Mouse (Mus musculus) embryonic stem cell, embryonic (primary cell): ENCODE results near the gene Eif2d.

Experiments used
- CTCF ChIA-PET, 4 experiments: fragments of 300-600 bp in 2 of 4; fragments of 350-600 bp in 2 of 4; sonication (Branson Sonifier 250); formaldehyde crosslinking; loops; one replicate each; lab custom pipeline; 2022; ENCODE audit warnings: inconsistent platforms in 2 of 4; lab: Charles Lee
- POLR2A ChIA-PET, 4 experiments: fragments of 300-600 bp in 2 of 4; fragments of 350-600 bp in 2 of 4; sonication (Branson Sonifier 250); formaldehyde crosslinking; loops; one replicate each; lab custom pipeline; 2022; ENCODE audit warnings: antibody characterized with exemption in 4 of 4, inconsistent platforms in 1 of 4; lab: Charles Lee

Gene Eif2d

DNA sequence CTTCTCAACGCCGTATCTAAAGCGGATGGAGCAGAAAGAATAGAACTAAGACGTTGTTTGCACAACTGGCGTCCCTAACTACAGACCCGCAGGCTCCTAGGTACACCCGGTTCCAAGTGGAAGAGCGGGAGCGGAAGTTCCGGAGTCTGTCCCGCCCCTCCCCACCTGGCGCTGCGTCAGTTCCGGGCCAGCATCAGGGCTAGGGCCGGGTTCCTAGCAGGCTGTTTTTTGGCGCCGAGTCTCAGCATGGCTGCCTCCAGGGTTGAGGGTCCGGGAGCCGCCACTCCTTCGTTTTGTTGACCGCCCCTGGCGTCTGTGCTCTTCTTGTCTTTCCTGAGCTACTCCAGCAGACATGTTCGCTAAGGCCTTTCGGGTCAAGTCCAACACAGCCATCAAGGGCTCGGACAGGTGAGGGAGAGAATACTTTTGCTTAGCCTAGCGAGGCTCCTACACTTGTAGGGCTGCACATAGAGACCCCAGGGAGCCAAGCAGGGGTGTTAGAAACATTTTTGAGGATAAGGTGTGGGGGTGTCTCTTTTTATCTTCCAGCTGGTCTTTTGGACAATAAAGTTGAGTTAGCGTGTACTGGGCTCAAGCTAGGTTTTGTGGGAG lies at the start of gene Eif2d:
Gene Eif2d (plus strand): TSS at position 164 of the 612 bp plus-strand sequence.
- ChIA-PET CTCF (interaction anchor here (0.7 to 3.1 kb wide), 10 partner anchors 11 to 673 kb away, joined by 3 to 16 read pairs (median 5); partner anchors contain the start of gene Rassf5 (in 1 of the 4)), POLR2A (interaction anchor here in 3 of 4 experiments (0.6 to 7.8 kb wide), 21 partner anchors 8 to 792 kb away, joined by 3 to 118 read pairs (median 5); partner anchors contain the start of genes Dyrk3 (in 3 of the 3), Fam72a (in 1 of the 3) and Mapkapk2 (in 1 of the 3))

DNA sequence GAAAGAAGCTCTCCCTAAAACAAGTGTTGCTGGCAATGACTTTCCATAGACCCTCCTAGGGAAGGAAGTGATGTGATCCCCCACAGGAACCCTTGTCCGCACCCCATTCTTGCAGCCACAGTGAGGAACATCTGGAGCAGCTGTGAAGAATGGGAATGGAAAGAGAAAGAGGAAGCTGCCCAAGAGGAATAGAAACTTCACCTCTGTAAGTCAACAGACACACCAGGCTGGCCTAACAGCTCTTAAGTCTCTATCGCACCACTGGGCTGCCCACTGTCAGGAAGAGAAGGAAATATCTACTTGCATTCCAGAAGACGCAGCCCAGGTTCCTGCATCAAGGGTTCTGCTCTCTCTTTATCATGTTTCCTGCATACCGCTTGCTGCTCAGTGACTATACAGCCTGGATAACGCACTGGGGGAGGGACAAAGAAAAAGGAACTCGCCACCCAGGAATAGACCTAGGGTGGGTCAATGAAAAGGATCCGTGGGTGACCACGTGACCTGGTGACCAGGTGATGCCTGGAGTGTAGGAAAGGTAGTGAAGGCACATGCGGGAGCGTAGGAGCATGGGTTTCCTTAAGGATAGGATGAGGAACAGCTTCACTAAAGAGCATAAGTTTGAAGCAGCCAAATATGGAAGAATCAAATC lies 49.1 kb upstream of the Eif2d start:
- POLR2A ChIA-PET = interaction anchor here in 1 of 4 experiments (1.2 kb wide), 1 partner anchor 10 kb away, joined by 3 read pairs; no protein-coding TSS in a partner anchor
- CTCF ChIA-PET = interaction anchor here in 2 of 4 experiments (0.6 to 0.9 kb wide), 2 partner anchors 29 to 78 kb away, joined by 3 read pairs; no protein-coding TSS in a partner anchor

DNA sequence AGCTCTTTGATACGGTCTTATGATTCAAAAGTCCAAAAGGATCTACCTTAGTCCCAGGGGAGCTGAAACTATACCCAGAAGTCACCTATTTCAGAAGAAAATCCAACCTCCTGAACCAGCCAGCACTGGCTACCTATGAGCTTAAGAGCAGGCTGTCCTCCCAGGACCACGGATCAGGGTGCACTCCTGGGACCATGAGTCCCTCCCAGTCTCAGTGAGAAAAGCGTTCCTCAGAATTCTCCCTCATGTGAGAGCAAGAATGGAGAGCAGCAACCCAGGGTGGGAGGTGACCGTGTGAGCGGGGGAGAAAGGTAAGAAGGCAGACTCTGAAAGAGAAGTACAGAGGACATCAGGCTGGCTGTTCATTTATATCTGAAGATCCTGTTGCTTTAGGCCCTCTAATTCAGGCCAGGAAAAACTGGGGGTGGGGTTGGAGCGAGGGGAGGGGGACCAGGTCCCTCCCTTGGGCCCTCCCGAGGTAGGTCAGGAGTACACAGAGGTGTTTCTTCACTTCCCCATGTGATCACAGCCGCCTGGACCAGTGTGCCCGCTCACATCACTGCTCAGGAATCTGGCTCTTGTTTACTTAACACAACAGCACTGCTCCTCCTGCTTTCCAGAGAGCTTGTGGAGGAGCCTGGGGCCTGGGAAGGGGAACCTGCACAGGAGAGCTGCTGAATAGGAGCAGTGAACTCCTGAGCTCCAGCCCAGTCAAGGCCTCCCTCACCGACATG lies 45.2 kb upstream of the Eif2d start:
- CTCF ChIA-PET = interaction anchor here in 3 of 4 experiments (0.6 to 3.2 kb wide), 7 partner anchors 8 to 182 kb away, joined by 3 to 6 read pairs (median 3); no protein-coding TSS in a partner anchor
- POLR2A ChIA-PET = interaction anchor here in 2 of 4 experiments (0.6 to 2.1 kb wide), 6 partner anchors 10 to 153 kb away, joined by 3 to 7 read pairs (median 4); partner anchors contain the start of gene Mapkapk2 (in 2 of the 2)

DNA sequence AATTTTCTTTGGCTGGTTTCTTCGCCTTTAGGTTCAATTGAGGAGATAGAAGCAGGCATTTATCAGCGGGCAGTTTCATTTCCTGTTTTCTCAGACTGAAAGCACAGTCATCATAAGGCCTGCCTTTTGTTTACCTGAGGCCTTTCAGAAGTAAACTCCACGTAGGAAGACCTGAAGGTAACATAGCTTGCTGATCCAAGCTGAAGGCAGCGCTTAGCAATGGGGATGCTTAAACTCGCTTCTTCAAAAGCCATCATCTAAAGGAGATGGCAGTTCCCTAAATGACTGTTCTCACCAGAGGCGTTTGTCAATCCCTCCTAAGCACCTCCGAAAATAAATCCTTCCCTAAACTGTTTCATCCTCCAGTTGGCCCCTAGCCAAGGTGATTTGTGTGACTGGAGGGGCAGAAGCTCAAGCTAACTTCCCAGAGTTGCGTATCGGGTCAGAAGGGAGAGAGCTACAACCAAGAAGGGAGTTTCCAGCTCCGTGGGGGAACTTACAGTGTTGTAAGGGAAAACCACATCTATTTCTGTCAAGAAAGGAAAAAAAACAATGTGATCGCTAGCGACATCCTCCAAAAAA lies 42.4 kb upstream of the Eif2d start:
- ChIA-PET CTCF (interaction anchor here in 2 of 4 experiments (0.6 to 1.0 kb wide), 2 partner anchors 47 to 1271 kb away, joined by 3 to 4 read pairs; no protein-coding TSS in a partner anchor), POLR2A (interaction anchor here in 2 of 4 experiments (0.6 to 1.4 kb wide), 4 partner anchors 13 to 760 kb away, joined by 3 to 8 read pairs (median 4); partner anchors contain the start of gene Mapkapk2 (in 1 of the 2))

DNA sequence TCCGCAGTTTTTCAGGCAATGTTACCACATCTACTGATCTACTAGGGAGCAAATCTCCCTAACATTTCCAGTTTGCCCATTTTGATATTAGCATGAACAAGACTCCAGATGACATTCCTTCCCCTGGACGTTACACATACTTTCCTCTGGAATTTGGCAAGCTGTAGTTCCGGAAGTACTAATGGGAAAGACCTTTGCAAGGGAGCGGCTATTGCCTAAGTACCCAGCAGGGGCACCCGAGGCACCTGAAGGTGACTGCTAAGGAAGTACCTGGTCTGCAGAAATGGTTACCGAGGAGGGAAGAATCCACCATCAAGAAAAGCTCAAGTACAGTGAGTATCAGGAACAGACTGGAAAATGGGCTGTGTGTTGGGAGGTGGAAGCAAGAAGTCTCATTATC lies 40.4 kb upstream of the Eif2d start:
- ChIA-PET CTCF (interaction anchor here in 3 of 4 experiments (0.5 to 5.0 kb wide), 11 partner anchors 10 to 158 kb away, joined by 3 to 25 read pairs (median 4); partner anchors contain the start of gene Rassf5 (in 1 of the 3)), POLR2A (no interaction called here)

DNA sequence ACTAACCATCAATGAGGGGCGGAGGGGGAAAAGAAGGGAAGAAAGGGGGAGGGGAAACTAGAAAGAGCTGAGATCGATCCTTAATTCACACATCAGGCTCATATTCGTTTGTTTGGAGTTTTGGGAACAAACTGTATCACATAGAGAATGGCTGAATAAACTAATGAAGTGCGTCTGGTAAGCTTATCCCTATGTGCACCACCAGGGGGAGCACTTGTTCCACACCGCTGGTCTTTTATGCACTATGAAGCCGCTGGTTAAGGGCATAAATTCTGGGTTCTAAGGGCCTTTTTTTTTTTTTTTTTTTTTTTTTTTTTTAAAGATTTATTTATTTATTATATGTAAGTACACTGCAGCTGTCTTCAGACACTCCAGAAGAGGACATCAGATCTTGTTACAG lies 37.0 kb upstream of the Eif2d start:
- CTCF ChIA-PET = interaction anchor here (0.5 to 5.0 kb wide), 85 partner anchors 8 to 637 kb away, joined by 3 to 61 read pairs (median 4); partner anchors contain the start of genes Rassf5 (in 3 of the 4) and Eif2d (in 1 of the 4)

DNA sequence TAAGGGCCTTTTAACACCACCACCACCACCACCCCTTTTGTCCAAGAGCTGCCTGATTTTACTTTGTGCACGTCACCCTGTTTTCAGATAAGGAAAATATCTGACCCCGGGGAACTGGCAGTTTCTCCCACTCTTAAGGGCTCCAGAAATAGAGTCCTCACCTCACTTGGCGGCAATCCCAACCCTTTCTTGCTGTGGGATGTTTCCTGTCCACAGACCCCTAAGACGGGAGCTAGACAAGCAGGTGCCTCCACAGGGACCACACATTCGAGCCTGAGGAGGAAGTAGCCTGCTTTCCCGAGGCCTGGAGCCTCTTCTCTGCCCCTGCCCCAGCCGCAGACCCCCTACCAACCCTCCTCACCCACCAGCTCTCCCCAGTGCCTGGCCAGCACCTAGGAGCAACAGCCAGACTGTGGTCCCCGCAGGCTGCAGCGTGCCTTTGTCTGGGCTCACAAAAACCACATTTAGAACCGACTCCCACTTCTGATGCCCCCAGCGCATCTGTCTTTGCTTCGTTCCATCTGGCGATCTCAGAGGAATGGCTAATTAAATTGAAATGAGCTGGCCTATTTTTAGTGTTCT lies 36.5 kb upstream of the Eif2d start:
- CTCF ChIA-PET = interaction anchor here (0.5 to 5.0 kb wide), 61 partner anchors 8 to 1560 kb away, joined by 3 to 61 read pairs (median 4); partner anchors contain the start of genes Rassf5 (in 3 of the 4) and Eif2d (in 1 of the 4)

More for the DNA sequence above, 37.0 kb upstream of the Eif2d start:
- POLR2A ChIA-PET = interaction anchor here (0.6 to 2.9 kb wide), 29 partner anchors 8 to 703 kb away, joined by 3 to 29 read pairs (median 4); partner anchors contain the start of genes Rassf5 (in 2 of the 4), Eif2d (in 1 of the 4), Mapkapk2 (in 1 of the 4) and Pm20d1 (in 1 of the 4)

DNA sequence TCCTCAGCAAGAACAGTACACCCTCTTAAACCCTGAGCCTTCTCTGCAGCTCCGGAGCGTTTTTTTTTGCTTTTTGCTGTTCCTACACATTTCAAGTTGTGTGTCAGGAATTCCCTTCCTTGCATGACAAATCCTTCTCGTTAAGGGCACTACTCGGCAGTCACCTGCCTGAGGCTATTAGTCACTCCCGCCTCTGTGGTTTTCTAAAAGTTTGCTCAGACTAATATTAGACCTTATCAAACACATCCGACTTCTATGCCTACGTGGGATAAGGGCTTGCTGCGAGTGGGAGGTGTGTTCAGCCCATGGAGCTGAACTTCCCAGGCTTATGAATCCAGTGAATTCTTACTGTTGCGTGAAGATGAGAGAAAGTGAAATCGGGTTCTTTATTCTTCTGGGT lies 34.5 kb upstream of the Eif2d start:
- POLR2A ChIA-PET = interaction anchor here in 2 of 4 experiments (0.5 to 3.4 kb wide), 6 partner anchors 20 to 491 kb away, joined by 3 to 15 read pairs (median 5); partner anchors contain the start of gene Eif2d (in 1 of the 2)
- CTCF ChIA-PET = interaction anchor here (0.6 to 4.5 kb wide), 10 partner anchors 10 to 761 kb away, joined by 3 to 61 read pairs (median 4); partner anchors contain the start of gene Rassf5 (in 2 of the 4)

More for the DNA sequence above, 36.5 kb upstream of the Eif2d start:
- POLR2A ChIA-PET = interaction anchor here in 3 of 4 experiments (0.6 to 2.9 kb wide), 21 partner anchors 10 to 702 kb away, joined by 3 to 29 read pairs (median 5); partner anchors contain the start of genes Rassf5 (in 2 of the 3), Eif2d (in 1 of the 3) and Pm20d1 (in 1 of the 3)

DNA sequence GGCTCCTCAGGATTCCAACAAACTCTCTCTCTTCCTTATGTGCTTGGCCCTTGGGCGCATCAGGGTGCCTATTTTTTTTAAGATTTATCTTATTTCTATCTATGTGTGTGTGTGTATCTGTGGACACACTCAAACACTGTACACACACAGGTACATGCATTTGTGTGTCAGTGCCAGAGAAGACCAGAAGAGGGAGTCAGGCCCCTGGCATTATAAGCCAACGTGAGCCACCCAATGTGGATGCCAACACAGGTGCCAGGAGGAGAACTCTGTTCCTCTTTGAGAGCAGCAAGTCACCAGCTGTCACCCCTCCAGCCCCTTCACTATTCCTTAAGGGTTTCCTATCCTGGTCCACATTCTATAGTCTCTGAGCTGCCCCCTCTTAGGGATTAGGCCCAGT lies 34.0 kb upstream of the Eif2d start:
- ChIA-PET CTCF (interaction anchor here (0.5 to 4.5 kb wide), 10 partner anchors 10 to 761 kb away, joined by 3 to 61 read pairs (median 4); partner anchors contain the start of genes Rassf5 (in 2 of the 4) and Eif2d (in 1 of the 4)), POLR2A (interaction anchor here in 1 of 4 experiments (0.9 to 3.4 kb wide), 4 partner anchors 9 to 62 kb away, joined by 3 to 15 read pairs (median 4); partner anchors contain the start of gene Eif2d)

DNA sequence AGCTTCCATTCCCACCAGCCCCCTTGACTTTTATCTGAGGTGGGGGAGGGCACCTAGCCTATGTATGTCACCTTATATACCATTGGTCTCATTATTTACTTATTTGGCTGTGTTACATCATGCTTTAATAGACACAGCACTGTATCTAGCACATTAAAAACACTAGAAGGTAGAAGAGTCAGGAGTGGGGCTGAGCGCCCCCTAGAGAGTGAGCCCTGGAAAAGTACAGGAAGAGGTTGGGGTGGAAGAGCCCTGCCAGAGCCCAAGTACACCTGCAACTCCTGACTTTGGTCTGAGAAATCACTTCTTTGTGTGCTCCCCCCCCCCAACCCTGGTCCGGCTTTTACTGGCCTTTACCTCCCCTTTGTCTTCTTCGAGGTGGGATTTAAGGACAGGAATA lies 31.0 kb upstream of the Eif2d start:
- ChIA-PET CTCF (interaction anchor here in 3 of 4 experiments (0.6 to 1.2 kb wide), 10 partner anchors 9 to 1248 kb away, joined by 3 to 16 read pairs (median 4); partner anchors contain the start of gene Eif2d (in 1 of the 3)), POLR2A (interaction anchor here in 2 of 4 experiments (0.6 to 2.5 kb wide), 3 partner anchors 12 to 1147 kb away, joined by 3 to 8 read pairs (median 4); no protein-coding TSS in a partner anchor)

DNA sequence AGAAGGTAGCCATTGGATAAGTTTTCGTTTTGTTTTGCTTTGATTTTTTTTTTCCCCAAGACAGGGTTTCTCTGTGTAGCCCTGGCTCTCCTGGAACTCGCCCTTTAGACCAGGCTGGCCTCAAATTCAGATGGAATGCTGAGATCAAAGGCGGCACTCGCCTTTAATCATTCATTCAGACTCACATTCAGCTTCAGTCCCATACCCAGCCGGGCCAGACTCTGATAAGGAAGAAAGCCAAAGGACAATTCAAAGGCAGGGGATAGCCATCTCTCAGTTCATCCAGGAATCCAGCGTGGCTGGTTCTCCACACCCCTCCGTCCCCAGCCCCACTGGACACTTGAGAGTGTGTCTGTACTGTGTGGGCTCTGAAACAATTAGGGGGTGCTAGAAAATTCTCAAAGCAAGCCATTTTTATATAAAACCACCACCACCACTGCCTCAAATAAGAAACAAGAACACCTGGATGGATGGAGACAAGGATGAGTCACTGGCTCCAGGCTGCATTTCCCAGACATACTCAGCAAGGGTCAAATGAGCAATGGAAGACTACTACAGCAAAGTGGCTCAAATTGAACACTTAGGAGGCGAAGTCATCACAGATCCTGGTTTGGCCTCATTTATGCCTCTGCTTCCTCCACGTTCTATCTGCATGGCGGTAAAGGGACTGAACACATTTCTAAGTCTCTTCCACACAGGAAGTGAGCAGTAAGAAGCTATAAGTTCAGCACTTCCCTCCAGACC lies 29.3 kb upstream of the Eif2d start:
- CTCF ChIA-PET = interaction anchor here (0.5 to 1.2 kb wide), 6 partner anchors 8 to 747 kb away, joined by 3 to 6 read pairs (median 3); no protein-coding TSS in a partner anchor
- POLR2A ChIA-PET = interaction anchor here in 3 of 4 experiments (0.8 to 5.9 kb wide), 13 partner anchors 8 to 76 kb away, joined by 3 to 42 read pairs (median 4); partner anchors contain the start of genes Dyrk3 (in 2 of the 3) and Eif2d (in 1 of the 3)

DNA sequence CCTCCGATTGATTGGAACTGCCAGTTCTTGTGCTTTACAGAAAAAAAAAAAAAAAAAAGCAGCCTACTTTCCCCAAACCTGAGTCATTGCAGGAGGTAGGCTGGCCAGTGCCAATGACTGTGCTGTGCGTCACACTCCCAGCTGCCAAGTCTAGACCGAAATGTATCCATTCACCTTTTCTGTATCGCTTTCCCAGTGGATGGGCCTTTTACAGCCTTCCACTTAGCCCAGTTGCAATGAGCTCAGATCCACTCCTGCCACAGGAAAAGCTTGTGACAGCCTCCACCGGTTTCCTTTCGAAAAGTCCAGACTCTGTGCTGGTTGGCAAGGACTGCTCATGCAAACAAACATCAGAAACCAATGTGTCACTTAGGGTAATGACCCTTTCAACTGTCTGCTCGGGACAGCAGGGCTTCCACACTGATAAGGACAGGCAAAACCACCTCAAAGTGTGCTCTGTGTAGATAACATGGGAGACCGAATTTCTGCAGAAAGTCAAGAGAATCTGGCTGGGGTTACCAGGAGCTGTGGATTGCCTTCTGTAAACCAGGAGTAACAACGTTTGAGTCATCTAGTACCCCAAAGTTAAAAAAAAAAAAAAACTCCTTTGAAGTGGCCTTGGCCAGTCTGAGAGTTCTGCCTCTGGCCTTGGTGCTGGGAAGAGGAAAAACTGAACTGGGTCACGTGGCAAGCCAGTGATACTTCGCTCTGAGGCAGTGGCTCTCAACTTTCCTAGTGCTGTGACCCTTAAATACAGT lies 26.8 kb upstream of the Eif2d start:
- POLR2A ChIA-PET = interaction anchor here in 3 of 4 experiments (0.6 to 5.9 kb wide), 35 partner anchors 9 to 1007 kb away, joined by 3 to 42 read pairs (median 5); partner anchors contain the start of genes Dyrk3 (in 3 of the 3), Eif2d (in 1 of the 3), Fam72a (in 1 of the 3) and Rassf5 (in 1 of the 3)
- CTCF ChIA-PET = interaction anchor here in 3 of 4 experiments (0.7 to 1.9 kb wide), 5 partner anchors 9 to 34 kb away, joined by 3 to 6 read pairs (median 3); no protein-coding TSS in a partner anchor

DNA sequence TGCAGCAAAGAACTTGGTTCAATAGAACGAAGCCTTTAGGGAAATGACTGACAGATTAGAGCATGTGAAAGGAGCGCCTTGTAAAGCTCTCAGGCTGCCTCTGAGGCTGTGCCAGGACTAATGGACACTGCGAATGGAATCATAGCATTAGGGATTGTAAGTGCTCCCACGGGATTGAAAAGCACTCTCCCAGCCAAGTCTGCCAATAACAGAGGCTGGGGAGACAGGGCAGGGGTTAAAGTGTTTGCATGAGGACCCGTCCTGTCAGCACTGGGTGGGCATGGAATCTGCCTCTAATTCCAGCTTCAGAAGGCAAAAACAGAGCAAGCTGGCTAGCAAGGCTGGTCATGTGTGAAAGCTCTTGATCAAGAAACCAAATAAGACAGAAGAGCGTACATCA lies 18.8 kb upstream of the Eif2d start:
- POLR2A ChIA-PET = interaction anchor here in 2 of 4 experiments (1.8 to 10.1 kb wide), 7 partner anchors 9 to 26 kb away, joined by 4 to 118 read pairs (median 19); partner anchors contain the start of gene Eif2d (in 2 of the 2)
- CTCF ChIA-PET = no interaction called here

DNA sequence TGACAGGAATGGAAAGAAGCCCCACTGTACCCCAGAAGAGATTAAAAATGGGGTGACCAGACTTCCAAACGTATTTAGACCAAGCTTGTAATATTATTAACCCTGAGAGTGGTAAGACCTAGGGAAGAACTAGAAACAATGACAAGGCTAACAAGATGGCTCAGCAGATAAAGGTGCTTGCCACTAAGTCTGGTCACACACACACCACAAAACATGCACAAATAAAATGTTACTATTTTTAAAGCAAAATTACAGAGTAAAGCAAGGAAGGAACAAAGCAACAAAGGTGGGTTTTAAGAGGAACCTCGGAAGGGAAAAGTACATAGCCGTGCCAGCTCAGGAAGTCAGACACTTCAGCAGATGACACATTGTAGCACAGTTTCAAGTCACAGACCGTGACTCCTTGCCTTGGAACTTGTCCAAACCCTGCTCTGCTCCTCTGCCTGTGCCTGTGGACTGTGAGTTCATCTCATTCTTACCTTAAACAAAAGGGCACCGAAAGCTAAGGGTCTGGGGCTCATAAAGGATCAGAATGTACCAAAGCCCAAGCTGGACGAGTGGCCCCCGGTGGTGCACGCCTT lies 17.9 kb upstream of the Eif2d start:
- ChIA-PET CTCF (interaction anchor here in 1 of 4 experiments (0.7 to 1.0 kb wide), 2 partner anchors 20 to 89 kb away, joined by 3 read pairs; no protein-coding TSS in a partner anchor), POLR2A (interaction anchor here (0.6 to 10.1 kb wide), 13 partner anchors 9 to 201 kb away, joined by 3 to 118 read pairs (median 8); partner anchors contain the start of gene Eif2d (in 2 of the 4))
